Comparison of ENCODE assay signal across 8 mouse cellular contexts in the genomic region with DNA sequence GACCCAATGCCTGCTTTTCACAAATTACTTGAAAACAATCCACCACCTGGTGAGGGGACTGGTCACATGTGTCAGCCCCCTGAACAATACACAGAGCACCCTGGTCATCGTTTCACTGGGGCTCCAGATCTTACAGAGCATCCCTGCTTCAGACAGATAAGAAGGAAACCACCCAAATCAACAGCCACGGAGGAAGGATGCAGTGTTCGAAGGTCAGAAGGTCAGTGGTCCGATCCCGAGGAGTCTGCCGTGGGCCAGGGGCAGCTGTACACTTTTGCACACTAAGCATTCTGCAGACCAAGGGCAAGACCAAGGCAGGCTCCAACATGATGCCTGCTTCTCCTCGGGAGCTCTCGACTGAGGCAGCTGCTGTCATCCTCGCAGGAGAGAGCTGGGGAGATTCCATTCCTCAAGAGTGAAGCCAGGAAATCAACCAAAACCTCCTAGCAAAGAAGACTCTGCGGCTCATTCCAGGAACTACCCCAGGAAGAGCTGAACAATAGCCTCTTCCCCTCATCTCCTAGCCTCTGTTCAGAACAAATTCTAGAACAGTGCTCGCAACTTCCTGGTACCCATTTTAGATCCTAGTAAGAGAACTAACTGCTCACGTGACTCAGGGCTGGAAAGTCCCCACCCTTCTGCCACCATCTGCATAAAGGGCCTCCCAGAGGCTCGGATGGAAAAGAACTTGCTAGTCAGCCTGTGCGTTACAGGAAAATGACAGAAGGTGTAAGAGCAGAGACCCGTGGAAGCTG. TPM values are rescaled to one million over a fixed set of nuclear protein-coding genes. Genes with fewer than 3 reads are reported as not detected.
DNase-seq lines count a peak whose midpoint lies in the region; ATAC-seq and TF ChIP-seq lines count a peak whose summit lies in the region.

No protein-coding gene starts in this region.

- H3K4me2 ChIP-seq in hindbrain, embryonic 13.5 days: no peak overlapping the region
- H3K4me2 ChIP-seq in hindbrain, embryonic 12.5 days (replicated peaks): no peak overlapping the region
- no peak overlapping the region for H3K4me2 ChIP-seq in intestine, embryonic 15.5 days (replicated peaks)
- H3K4me2 ChIP-seq in stomach, postnatal 0 days (replicated peaks; ENCODE audit: low read depth): no peak overlapping the region
- H3K4me2 ChIP-seq in midbrain, embryonic 14.5 days (ENCODE audit: low read length): no peak overlapping the region

- no peak for TF ChIP-seq CTCF in stomach, postnatal 0 days (IDR thresholded peaks at IDR 0.05; ENCODE audit: low read depth)

- no peak for DNase-seq in embryonic facial prominence, embryonic 10.5 days (ENCODE audit: low spot score)
- DNase-seq in lung, adult 18-20 months: peak; percentile 66 to 69
- peak; percentile 43 for DNase-seq in stomach, postnatal 0 days (ENCODE audit: low spot score)
- DNase-seq in testis, postnatal 14 days (ENCODE audit: low spot score): no peak
- DNase-seq in midbrain, embryonic 14.5 days: no peak

- no peaks in the 10 kb centered on the region for H3K27me3 ChIP-seq in hindbrain, embryonic 13.5 days
- H3K27me3 ChIP-seq in hindbrain, embryonic 12.5 days: no peaks in the 10 kb centered on the region
- H3K27me3 ChIP-seq in embryonic facial prominence, embryonic 10.5 days (replicated peaks; ENCODE audit: low read depth, poor library complexity, severe bottlenecking): no peaks in the 10 kb centered on the region
- no peaks in the 10 kb centered on the region for H3K27me3 ChIP-seq in intestine, embryonic 15.5 days (replicated peaks)
- H3K27me3 ChIP-seq in stomach, postnatal 0 days (ENCODE audit: control insufficient read depth, insufficient read depth, low read length): no peaks in the 10 kb centered on the region
- no peaks in the 10 kb centered on the region for H3K27me3 ChIP-seq in midbrain, embryonic 14.5 days (ENCODE audit: control insufficient read depth, insufficient read depth, low read length)

- no peak for ATAC-seq in hindbrain, embryonic 13.5 days (ENCODE audit: low FRiP score)
- ATAC-seq in hindbrain, embryonic 12.5 days (ENCODE audit: low FRiP score): no peak
- 0 out of 2 replicates have a peak, but pooled peaks have one; percentile 32 for ATAC-seq in intestine, embryonic 15.5 days
- peak; percentile 11; the same call in 1 of the 2 replicates for ATAC-seq in stomach, postnatal 0 days (ENCODE audit: low FRiP score, low TSS enrichment)
- ATAC-seq in midbrain, embryonic 14.5 days (ENCODE audit: low FRiP score, low TSS enrichment): no peak

- H3K9me3 ChIP-seq in hindbrain, embryonic 13.5 days: no peaks in the 10 kb centered on the region
- no peaks in the 10 kb centered on the region for H3K9me3 ChIP-seq in hindbrain, embryonic 12.5 days (replicated peaks)
- no peaks in the 10 kb centered on the region for H3K9me3 ChIP-seq in embryonic facial prominence, embryonic 10.5 days
- H3K9me3 ChIP-seq in intestine, embryonic 15.5 days: no peaks in the 10 kb centered on the region
- H3K9me3 ChIP-seq in stomach, postnatal 0 days (ENCODE audit: control insufficient read depth, low read length): no peaks in the 10 kb centered on the region
- H3K9me3 ChIP-seq in midbrain, embryonic 14.5 days (ENCODE audit: control insufficient read depth, low read length): no peaks in the 10 kb centered on the region

- peak overlapping the region; percentile 30 for H3K27ac ChIP-seq in hindbrain, embryonic 13.5 days
- H3K27ac ChIP-seq in hindbrain, embryonic 12.5 days: no peak overlapping the region
- 0 out of 2 replicates have a peak overlapping the region, but pooled peaks have one; percentile 37 for H3K27ac ChIP-seq in embryonic facial prominence, embryonic 10.5 days (replicated peaks)
- H3K27ac ChIP-seq in intestine, embryonic 15.5 days: peak overlapping the region; percentile 4
- H3K27ac ChIP-seq in stomach, postnatal 0 days (replicated peaks): peak overlapping the region; percentile 58
- H3K27ac ChIP-seq in midbrain, embryonic 14.5 days (replicated peaks; ENCODE audit: low read depth, low read length): no peak overlapping the region

- H3K4me1 ChIP-seq in hindbrain, embryonic 13.5 days (replicated peaks): peaks cover 19% of the 10 kb centered on the region
- H3K4me1 ChIP-seq in hindbrain, embryonic 12.5 days: peaks cover 12% of the 10 kb centered on the region
- peaks cover 62% of the 10 kb centered on the region for H3K4me1 ChIP-seq in embryonic facial prominence, embryonic 10.5 days
- peaks cover 22% of the 10 kb centered on the region for H3K4me1 ChIP-seq in intestine, embryonic 15.5 days (replicated peaks)
- no peaks in the 10 kb centered on the region; the same call in 1 of the 2 replicates for H3K4me1 ChIP-seq in stomach, postnatal 0 days (replicated peaks; ENCODE audit: control insufficient read depth, insufficient read depth)
- H3K4me1 ChIP-seq in midbrain, embryonic 14.5 days (ENCODE audit: control insufficient read depth, insufficient read depth, low read length): peaks cover 3% of the 10 kb centered on the region; the same call in 1 of the 2 replicates

- no peak for TF ChIP-seq EP300 in stomach, postnatal 0 days (optimal IDR thresholded peaks at IDR 0.05)

- WGBS in hindbrain, embryonic 13.5 days: 70% methylated on average over 15 of the region's 15 CpGs
- WGBS in hindbrain, embryonic 12.5 days: 68% methylated on average over 15 of the region's 15 CpGs
- WGBS in embryonic facial prominence, embryonic 10.5 days: 65% methylated on average over 15 of the region's 15 CpGs
- WGBS in intestine, embryonic 15.5 days: 48% methylated on average over 15 of the region's 15 CpGs
- WGBS in stomach, postnatal 0 days: 51% methylated on average over 15 of the region's 15 CpGs
- 67% methylated on average over 15 of the region's 15 CpGs for WGBS in midbrain, embryonic 14.5 days

- H3K36me3 ChIP-seq in hindbrain, embryonic 13.5 days: no peaks in the 10 kb centered on the region
- H3K36me3 ChIP-seq in hindbrain, embryonic 12.5 days: no peaks in the 10 kb centered on the region
- H3K36me3 ChIP-seq in embryonic facial prominence, embryonic 10.5 days (replicated peaks): no peaks in the 10 kb centered on the region
- H3K36me3 ChIP-seq in intestine, embryonic 15.5 days: no peaks in the 10 kb centered on the region
- no peaks in the 10 kb centered on the region for H3K36me3 ChIP-seq in stomach, postnatal 0 days (ENCODE audit: control insufficient read depth, insufficient read depth, low read length)
- no peaks in the 10 kb centered on the region for H3K36me3 ChIP-seq in midbrain, embryonic 14.5 days (ENCODE audit: control insufficient read depth, insufficient read depth, low read length)

- H3K4me3 ChIP-seq in hindbrain, embryonic 13.5 days: no peak overlapping the region
- H3K4me3 ChIP-seq in hindbrain, embryonic 12.5 days: no peak overlapping the region
- H3K4me3 ChIP-seq in embryonic facial prominence, embryonic 10.5 days: no peak overlapping the region
- no peak overlapping the region for H3K4me3 ChIP-seq in intestine, embryonic 15.5 days (replicated peaks)
- no peak overlapping the region for H3K4me3 ChIP-seq in stomach, postnatal 0 days (ENCODE audit: low read depth, low read length)
- no peak overlapping the region for H3K4me3 ChIP-seq in midbrain, embryonic 14.5 days (replicated peaks; ENCODE audit: low read depth, low read length)

- H3K9ac ChIP-seq in hindbrain, embryonic 13.5 days: no peak overlapping the region
- no peak overlapping the region for H3K9ac ChIP-seq in hindbrain, embryonic 12.5 days
- H3K9ac ChIP-seq in intestine, embryonic 15.5 days: no peak overlapping the region
- H3K9ac ChIP-seq in stomach, postnatal 0 days (ENCODE audit: low read length): no peak overlapping the region; the same call in 1 of the 2 replicates
- no peak overlapping the region for H3K9ac ChIP-seq in midbrain, embryonic 14.5 days (replicated peaks; ENCODE audit: low read length)

RNA-seq across cellular contexts. Expression of gene Xxylt1, which starts 14.7 kb away (rescaled TPM):
- 10.8 and 11.6 TPM in 2 replicates for polyA plus RNA-seq in hindbrain, embryonic 13.5 days (2015; fragmentation: Nextera tagmentation; extraction: Ambion mirVana)
- polyA plus RNA-seq in hindbrain, embryonic 12.5 days (2016; fragmentation: Nextera tagmentation; extraction: Ambion mirVana): 16.8 and 17.9 TPM in 2 replicates
- 14.5 and 16.3 TPM in 2 replicates for polyA plus RNA-seq in embryonic facial prominence, embryonic 10.5 days (2016; fragmentation: Nextera tagmentation; extraction: Ambion mirVana)
- 14.5 and 17.5 TPM in 2 replicates for polyA plus RNA-seq in intestine, embryonic 15.5 days (2015; fragmentation: Nextera tagmentation; extraction: Ambion mirVana)
- 7.2 and 7.3 TPM in 2 replicates for polyA plus RNA-seq in stomach, postnatal 0 days (2015; fragmentation: Nextera tagmentation; extraction: Ambion mirVana)
- polyA plus RNA-seq in midbrain, embryonic 14.5 days (2014; fragmentation: Nextera tagmentation; extraction: Ambion mirVana): 13.3 and 14.4 TPM in 2 replicates

Comparison
In these comparisons a context has a peak if more than half of its experiments do, and no peak if none do; other contexts are left out.
1. H3K27ac ChIP-seq: peak in hindbrain, embryonic 13.5 days (single experiment), embryonic facial prominence, embryonic 10.5 days (single experiment), intestine, embryonic 15.5 days (single experiment) and stomach, postnatal 0 days (single experiment); none in hindbrain, embryonic 12.5 days (single experiment) and midbrain, embryonic 14.5 days (single experiment).
2. ATAC-seq: peak in intestine, embryonic 15.5 days (single experiment) and stomach, postnatal 0 days (single experiment); none in hindbrain, embryonic 13.5 days (single experiment), hindbrain, embryonic 12.5 days (single experiment) and midbrain, embryonic 14.5 days (single experiment).
3. DNase-seq: peak in lung, adult 18-20 months (2 of 2) and stomach, postnatal 0 days (single experiment); none in embryonic facial prominence, embryonic 10.5 days (single experiment), testis, postnatal 14 days (single experiment) and midbrain, embryonic 14.5 days (single experiment).